Mouse (Mus musculus): ENCODE results near the gene Kcnk16. TPM values are rescaled to one million over a fixed set of nuclear protein-coding genes. Genes with fewer than 3 reads are reported as not detected.
A peak's percentile ranks its signal among the peaks of the same experiment; 100 is the strongest.

Gene Kcnk16
- polyA plus RNA-seq, 1 experiment from 2014 or later: not detected

GRCm38 (mm10) chr14:20226982-20227381 is 42.0 kb downstream of the Kcnk16 start:
- 82% methylated on average over 2 of the region's 2 CpGs for WGBS
- peak overlapping the region; percentile 84; the same call in 1 of the 2 replicates for H3K27ac ChIP-seq (replicated peaks)

GRCm38 (mm10) chr14:20226488-20226887 is 42.5 kb downstream of the Kcnk16 start:
- WGBS: 45% methylated on average over 7 of the region's 7 CpGs
- Histone ChIP-seq H3K9me3 (replicated peaks) (no peaks in the 10 kb centered on the region), H3K4me1 (peaks cover 38% of the 10 kb centered on the region), H3K27ac (replicated peaks) (peak overlapping the region; percentile 84), H3K27me3 (ENCODE audit: low read depth, poor library complexity, severe bottlenecking) (peaks cover 46% of the 10 kb centered on the region), H3K36me3 (no peaks in the 10 kb centered on the region), H3K4me3 (no peak overlapping the region)
- DNase-seq (ENCODE audit: low spot score): no peak

More at GRCm38 (mm10) chr14:20226982-20227381, 42.0 kb downstream of the Kcnk16 start:
- peaks cover 37% of the 10 kb centered on the region for H3K4me1 ChIP-seq
- no peak overlapping the region for H3K4me3 ChIP-seq
- no peaks in the 10 kb centered on the region for H3K9me3 ChIP-seq (replicated peaks)
- H3K27me3 ChIP-seq (ENCODE audit: low read depth, poor library complexity, severe bottlenecking): peaks cover 46% of the 10 kb centered on the region
- no peaks in the 10 kb centered on the region for H3K36me3 ChIP-seq
- DNase-seq (ENCODE audit: low spot score): no peak

GRCm38 (mm10) chr14:20225525-20225924 is 43.5 kb downstream of the Kcnk16 start:
- peak overlapping the region; percentile 20; the same call in 1 of the 2 replicates for H3K4me3 ChIP-seq
- peaks cover 46% of the 10 kb centered on the region for H3K27me3 ChIP-seq (ENCODE audit: low read depth, poor library complexity, severe bottlenecking)
- no peaks in the 10 kb centered on the region for H3K36me3 ChIP-seq
- WGBS: 30% methylated on average over 4 of the region's 4 CpGs
- H3K9me3 ChIP-seq (replicated peaks): no peaks in the 10 kb centered on the region
- H3K4me1 ChIP-seq: peaks cover 48% of the 10 kb centered on the region
- H3K27ac ChIP-seq (replicated peaks): peak overlapping the region; percentile 84
- peak; percentile 65 for DNase-seq (ENCODE audit: low spot score)

GRCm38 (mm10) chr14:20224576-20225218 is 44.3 kb downstream of the Kcnk16 start:
- peaks cover 51% of the 10 kb centered on the region for H3K4me1 ChIP-seq
- WGBS: 67% methylated on average over 10 of the region's 10 CpGs
- peaks cover 43% of the 10 kb centered on the region for H3K27me3 ChIP-seq (ENCODE audit: low read depth, poor library complexity, severe bottlenecking)
- no peak for DNase-seq (ENCODE audit: low spot score)
- peak overlapping the region; percentile 84 for H3K27ac ChIP-seq (replicated peaks)
- H3K4me3 ChIP-seq: 0 out of 2 replicates have a peak overlapping the region, but pooled peaks have one; percentile 20
- H3K36me3 ChIP-seq: no peaks in the 10 kb centered on the region
- H3K9me3 ChIP-seq (replicated peaks): no peaks in the 10 kb centered on the region

GRCm38 (mm10) chr14:20224163-20224562 is 44.8 kb downstream of the Kcnk16 start:
- no peak for DNase-seq (ENCODE audit: low spot score)
- H3K36me3 ChIP-seq: no peaks in the 10 kb centered on the region
- WGBS: 81% methylated on average over 4 of the region's 4 CpGs
- H3K27ac ChIP-seq (replicated peaks): peak overlapping the region; percentile 84
- H3K9me3 ChIP-seq (replicated peaks): no peaks in the 10 kb centered on the region
- no peak overlapping the region for H3K4me3 ChIP-seq
- H3K27me3 ChIP-seq (ENCODE audit: low read depth, poor library complexity, severe bottlenecking): peaks cover 43% of the 10 kb centered on the region
- peaks cover 48% of the 10 kb centered on the region for H3K4me1 ChIP-seq

GRCm38 (mm10) chr14:20223253-20223652 is 45.7 kb downstream of the Kcnk16 start:
- H3K27ac ChIP-seq (replicated peaks): no peak overlapping the region
- H3K4me1 ChIP-seq: peaks cover 48% of the 10 kb centered on the region
- 91% methylated on average over 5 of the region's 5 CpGs for WGBS
- no peak overlapping the region for H3K4me3 ChIP-seq
- no peak for DNase-seq (ENCODE audit: low spot score)
- H3K9me3 ChIP-seq (replicated peaks): no peaks in the 10 kb centered on the region
- peaks cover 36% of the 10 kb centered on the region for H3K27me3 ChIP-seq (ENCODE audit: low read depth, poor library complexity, severe bottlenecking)
- H3K36me3 ChIP-seq: no peaks in the 10 kb centered on the region

- Histone ChIP-seq H3K27ac (replicated peaks) (peak overlapping the region; percentile 72), H3K4me3 (no peak overlapping the region), H3K9me3 (replicated peaks) (no peaks in the 10 kb centered on the region), H3K36me3 (no peaks in the 10 kb centered on the region), H3K27me3 (ENCODE audit: low read depth, poor library complexity, severe bottlenecking) (peaks cover 20% of the 10 kb centered on the region), H3K4me1 (peaks cover 46% of the 10 kb centered on the region)
- WGBS: 35% methylated on average over 7 of the region's 7 CpGs
- no peak for DNase-seq (ENCODE audit: low spot score)
Measured at GRCm38 (mm10) chr14:20221083-20221482, 47.9 kb downstream of the Kcnk16 start.

GRCm38 (mm10) chr14:20219849-20220248 is 49.1 kb downstream of the Kcnk16 start:
- no peak overlapping the region for H3K4me3 ChIP-seq
- no peaks in the 10 kb centered on the region for H3K9me3 ChIP-seq (replicated peaks)

GRCm38 (mm10) chr14:20217299-20217864 is 51.6 kb downstream of the Kcnk16 start:
- no peaks in the 10 kb centered on the region for H3K9me3 ChIP-seq (replicated peaks)
- H3K27ac ChIP-seq (replicated peaks): 0 out of 2 replicates have a peak overlapping the region, but pooled peaks have one; percentile 38
- no peaks in the 10 kb centered on the region for H3K36me3 ChIP-seq
- no peak overlapping the region for H3K4me3 ChIP-seq
- peaks cover 20% of the 10 kb centered on the region; the same call in 1 of the 2 replicates for H3K27me3 ChIP-seq (ENCODE audit: low read depth, poor library complexity, severe bottlenecking)
- peaks cover 28% of the 10 kb centered on the region for H3K4me1 ChIP-seq
- WGBS: 35% methylated on average over 3 of the region's 3 CpGs
- no peak for DNase-seq (ENCODE audit: low spot score)

More at GRCm38 (mm10) chr14:20219849-20220248, 49.1 kb downstream of the Kcnk16 start:
- Histone ChIP-seq H3K27ac (replicated peaks) (no peak overlapping the region), H3K4me1 (peaks cover 34% of the 10 kb centered on the region), H3K27me3 (ENCODE audit: low read depth, poor library complexity, severe bottlenecking) (peaks cover 31% of the 10 kb centered on the region), H3K36me3 (no peaks in the 10 kb centered on the region)
- DNase-seq (ENCODE audit: low spot score): no peak
- 88% methylated on average over 1 of the region's 1 CpGs for WGBS

- Histone ChIP-seq H3K27ac (replicated peaks) (0 out of 2 replicates have a peak overlapping the region, but pooled peaks have one; percentile 38), H3K4me3 (no peak overlapping the region), H3K27me3 (ENCODE audit: low read depth, poor library complexity, severe bottlenecking) (peaks cover 20% of the 10 kb centered on the region; the same call in 1 of the 2 replicates), H3K4me1 (peaks cover 34% of the 10 kb centered on the region), H3K36me3 (no peaks in the 10 kb centered on the region), H3K9me3 (replicated peaks) (no peaks in the 10 kb centered on the region)
- no peak for DNase-seq (ENCODE audit: low spot score)
- WGBS: 78% methylated on average over 7 of the region's 7 CpGs
Measured at GRCm38 (mm10) chr14:20216561-20217298, 52.3 kb downstream of the Kcnk16 start.

GRCm38 (mm10) chr14:20215826-20216225 is 53.2 kb downstream of the Kcnk16 start:
- H3K9me3 ChIP-seq (replicated peaks): no peaks in the 10 kb centered on the region
- no peak overlapping the region for H3K4me3 ChIP-seq
- no peak for DNase-seq (ENCODE audit: low spot score)
- H3K27ac ChIP-seq (replicated peaks): no peak overlapping the region
- 74% methylated on average over 5 of the region's 5 CpGs for WGBS
- H3K27me3 ChIP-seq (ENCODE audit: low read depth, poor library complexity, severe bottlenecking): peaks cover 20% of the 10 kb centered on the region; the same call in 1 of the 2 replicates
- no peaks in the 10 kb centered on the region for H3K36me3 ChIP-seq
- peaks cover 32% of the 10 kb centered on the region for H3K4me1 ChIP-seq

- Histone ChIP-seq H3K4me1 (peaks cover 32% of the 10 kb centered on the region), H3K9me3 (replicated peaks) (no peaks in the 10 kb centered on the region), H3K36me3 (no peaks in the 10 kb centered on the region), H3K4me3 (no peak overlapping the region), H3K27ac (replicated peaks) (no peak overlapping the region), H3K27me3 (ENCODE audit: low read depth, poor library complexity, severe bottlenecking) (peaks cover 34% of the 10 kb centered on the region)
- no peak for DNase-seq (ENCODE audit: low spot score)
- 90% methylated on average over 7 of the region's 7 CpGs for WGBS
Measured at GRCm38 (mm10) chr14:20214125-20214524, 54.9 kb downstream of the Kcnk16 start.
